In genomic region chr10:118103020-118103666, GRCm38 (mm10) we compare ENCODE assay signal across 7 mouse cellular contexts. TPM values are rescaled to one million over a fixed set of nuclear protein-coding genes. Genes with fewer than 3 reads are reported as not detected.
DNase-seq lines count a peak whose midpoint lies in the region; ATAC-seq and TF ChIP-seq lines count a peak whose summit lies in the region.

No protein-coding gene starts in this region.

- DNase-seq in adrenal gland, postnatal 36 days: peak; percentile 88
- DNase-seq in heart, adult 2 months: peak; percentile 88 to 95
- peak; percentile 89 for DNase-seq in kidney, adult 2 months
- DNase-seq in midbrain, embryonic 14.5 days: peak; percentile 84
- DNase-seq in spleen, adult 2 months (ENCODE audit: low read depth in 1 of 2, low spot score in 2 of 2): peak; percentile 91 to 94

- TF ChIP-seq CTCF in heart, adult 2 months (IDR thresholded peaks at IDR 0.05): no peak
- no peak for TF ChIP-seq CTCF in kidney, adult 2 months (conservative IDR thresholded peaks at IDR 0.05; ENCODE audit: insufficient read depth, insufficient read length, low read depth, low read length)
- peak; percentile 6; the same call in 1 of the 2 replicates for TF ChIP-seq CTCF in spleen, adult 2 months (IDR thresholded peaks at IDR 0.05; ENCODE audit: extremely low read depth, insufficient read depth, insufficient read length, insufficient replicate concordance)

- no peaks in the 10 kb centered on the region for H3K27me3 ChIP-seq in embryonic facial prominence, embryonic 13.5 days
- H3K27me3 ChIP-seq in heart, adult 2 months (ENCODE audit: control insufficient read depth, insufficient read depth, low read length): no peaks in the 10 kb centered on the region
- no peaks in the 10 kb centered on the region for H3K27me3 ChIP-seq in kidney, adult 2 months (replicated peaks; ENCODE audit: control insufficient read depth, insufficient read depth, low read length)
- no peaks in the 10 kb centered on the region for H3K27me3 ChIP-seq in limb, embryonic 12.5 days
- no peaks in the 10 kb centered on the region for H3K27me3 ChIP-seq in midbrain, embryonic 14.5 days (ENCODE audit: control insufficient read depth, insufficient read depth, low read length)
- H3K27me3 ChIP-seq in spleen, adult 2 months (ENCODE audit: control insufficient read depth, insufficient read depth, low read length): no peaks in the 10 kb centered on the region

- no peaks in the 10 kb centered on the region for H3K79me2 ChIP-seq in heart, adult 2 months (replicated peaks; ENCODE audit: control insufficient read depth, insufficient read depth, low read length)

- H3K9me3 ChIP-seq in embryonic facial prominence, embryonic 13.5 days: no peaks in the 10 kb centered on the region
- no peaks in the 10 kb centered on the region for H3K9me3 ChIP-seq in limb, embryonic 12.5 days
- H3K9me3 ChIP-seq in midbrain, embryonic 14.5 days (ENCODE audit: control insufficient read depth, low read length): no peaks in the 10 kb centered on the region

- WGBS in embryonic facial prominence, embryonic 13.5 days: under 1% methylated on average over 20 of the region's 20 CpGs
- 0% methylated on average over 20 of the region's 20 CpGs for WGBS in heart, adult 2 months
- 1% methylated on average over 20 of the region's 20 CpGs for WGBS in kidney, adult 2 months
- 2% methylated on average over 20 of the region's 20 CpGs for WGBS in limb, embryonic 12.5 days
- 2% methylated on average over 20 of the region's 20 CpGs for WGBS in midbrain, embryonic 14.5 days
- 1% methylated on average over 20 of the region's 20 CpGs for WGBS in spleen, adult 2 months

- H3K9ac ChIP-seq in embryonic facial prominence, embryonic 13.5 days: peak overlapping the region; percentile 64
- peak overlapping the region; percentile 39; the same call in 1 of the 2 replicates for H3K9ac ChIP-seq in heart, adult 2 months (ENCODE audit: low read depth, low read length)
- peak overlapping the region; percentile 44; the same call in 1 of the 2 replicates for H3K9ac ChIP-seq in limb, embryonic 12.5 days (replicated peaks)
- H3K9ac ChIP-seq in midbrain, embryonic 14.5 days (replicated peaks; ENCODE audit: low read length): peak overlapping the region; percentile 51

- H3K36me3 ChIP-seq in embryonic facial prominence, embryonic 13.5 days: no peaks in the 10 kb centered on the region
- no peaks in the 10 kb centered on the region for H3K36me3 ChIP-seq in heart, adult 2 months (ENCODE audit: control insufficient read depth, insufficient read depth, low read length)
- no peaks in the 10 kb centered on the region for H3K36me3 ChIP-seq in kidney, adult 2 months (ENCODE audit: control insufficient read depth, insufficient read depth, low read length)
- H3K36me3 ChIP-seq in limb, embryonic 12.5 days: no peaks in the 10 kb centered on the region
- H3K36me3 ChIP-seq in midbrain, embryonic 14.5 days (ENCODE audit: control insufficient read depth, insufficient read depth, low read length): no peaks in the 10 kb centered on the region
- no peaks in the 10 kb centered on the region for H3K36me3 ChIP-seq in spleen, adult 2 months (ENCODE audit: control insufficient read depth, insufficient read depth, low read length)

- H3K4me3 ChIP-seq in embryonic facial prominence, embryonic 13.5 days: peak overlapping the region; percentile 47
- H3K4me3 ChIP-seq in heart, adult 2 months: peak overlapping the region; percentile 45
- peak overlapping the region; percentile 42 for H3K4me3 ChIP-seq in kidney, adult 2 months (ENCODE audit: insufficient read depth, low read depth, low read length)
- H3K4me3 ChIP-seq in limb, embryonic 12.5 days (replicated peaks): peak overlapping the region; percentile 45
- peak overlapping the region; percentile 39 for H3K4me3 ChIP-seq in midbrain, embryonic 14.5 days (replicated peaks; ENCODE audit: low read depth, low read length)
- H3K4me3 ChIP-seq in spleen, adult 2 months (ENCODE audit: extremely low read depth, insufficient read depth, insufficient read length): peak overlapping the region; percentile 38

- peak; percentile 92 for TF ChIP-seq EP300 in heart, adult 2 months (IDR thresholded peaks at IDR 0.05; ENCODE audit: insufficient read depth, low read depth, low read length)

- peak overlapping the region; percentile 73; the same call in 1 of the 2 replicates for H3K27ac ChIP-seq in embryonic facial prominence, embryonic 13.5 days
- peak overlapping the region; percentile 62 for H3K27ac ChIP-seq in heart, adult 2 months
- H3K27ac ChIP-seq in kidney, adult 2 months (ENCODE audit: insufficient read depth, low read depth, low read length): no peak overlapping the region
- H3K27ac ChIP-seq in limb, embryonic 12.5 days: no peak overlapping the region
- H3K27ac ChIP-seq in midbrain, embryonic 14.5 days (replicated peaks; ENCODE audit: low read depth, low read length): peak overlapping the region; percentile 72
- H3K27ac ChIP-seq in spleen, adult 2 months (ENCODE audit: insufficient read depth, low read length): peak overlapping the region; percentile 90

- peak; percentile 69 for TF ChIP-seq POLR2A in heart, adult 2 months (IDR thresholded peaks at IDR 0.05; ENCODE audit: insufficient read depth, low read depth, low read length)
- no peak for TF ChIP-seq POLR2A in kidney, adult 2 months (IDR thresholded peaks at IDR 0.05; ENCODE audit: low read depth, low read length)
- peak; percentile 44 for TF ChIP-seq POLR2A in spleen, adult 2 months (IDR thresholded peaks at IDR 0.05; ENCODE audit: low read depth, low read length)

- intact Hi-C loops in heart, adult 2 months (cut with DNase I): loop anchor here (1.0 to 5.0 kb wide), 3 partner anchors 121 to 258 kb away; no protein-coding TSS in a partner anchor

- ATAC-seq in embryonic facial prominence, embryonic 13.5 days (ENCODE audit: insufficient number of reproducible peaks, insufficient read depth, low FRiP score, low TSS enrichment, low read depth): peak; percentile 92
- ATAC-seq in limb, embryonic 12.5 days (ENCODE audit: insufficient number of reproducible peaks, insufficient read depth, low FRiP score, low TSS enrichment, low read depth): peak; percentile 88
- peak; percentile 91 for ATAC-seq in midbrain, embryonic 14.5 days (ENCODE audit: low FRiP score, low TSS enrichment)

- peak overlapping the region; percentile 70 for H3K4me2 ChIP-seq in embryonic facial prominence, embryonic 13.5 days
- H3K4me2 ChIP-seq in limb, embryonic 12.5 days: peak overlapping the region; percentile 69
- H3K4me2 ChIP-seq in midbrain, embryonic 14.5 days (ENCODE audit: low read length): peak overlapping the region; percentile 65

- H3K4me1 ChIP-seq in embryonic facial prominence, embryonic 13.5 days: no peaks in the 10 kb centered on the region
- H3K4me1 ChIP-seq in heart, adult 2 months (ENCODE audit: control insufficient read depth, insufficient read depth, low read length): peaks cover 3% of the 10 kb centered on the region
- no peaks in the 10 kb centered on the region for H3K4me1 ChIP-seq in kidney, adult 2 months (ENCODE audit: control insufficient read depth, insufficient read depth, low read length)
- H3K4me1 ChIP-seq in limb, embryonic 12.5 days (replicated peaks): peaks cover 4% of the 10 kb centered on the region; the same call in 1 of the 2 replicates
- H3K4me1 ChIP-seq in midbrain, embryonic 14.5 days (ENCODE audit: control insufficient read depth, insufficient read depth, low read length): no peaks in the 10 kb centered on the region
- peaks cover 31% of the 10 kb centered on the region for H3K4me1 ChIP-seq in spleen, adult 2 months (ENCODE audit: control insufficient read depth, insufficient read depth, insufficient read length)

RNA-seq across cellular contexts. Expression of gene Mdm1, which starts 38.5 kb away (rescaled TPM):
- 10 to 100 TPM; 10.6 to 11.5 TPM for total RNA-seq in adrenal gland, postnatal 36 days (2021)
- 39.6 and 40.8 TPM in 2 replicates for polyA plus RNA-seq in embryonic facial prominence, embryonic 13.5 days (2015; fragmentation: Nextera tagmentation; extraction: Ambion mirVana)
- 1 to 10 TPM; 3.9 to 4.0 TPM for total RNA-seq in heart, adult 2 months (2021)
- polyA plus RNA-seq in heart, adult 2 months (2012; rRNA removed): 3.3 and 5.9 TPM in 2 replicates
- polyA plus RNA-seq in kidney, adult 2 months (2012; rRNA removed): 3.3 TPM in 2 replicates
- polyA plus RNA-seq in limb, embryonic 12.5 days (2016; fragmentation: Nextera tagmentation; extraction: Ambion mirVana): 55.0 and 64.0 TPM in 2 replicates
- 29.6 and 32.3 TPM in 2 replicates for polyA plus RNA-seq in midbrain, embryonic 14.5 days (2014; fragmentation: Nextera tagmentation; extraction: Ambion mirVana)
- 2.9 and 3.4 TPM in 2 replicates for polyA plus RNA-seq in spleen, adult 2 months (2012; rRNA removed)

Comparison
In these comparisons a context has a peak if more than half of its experiments do, and no peak if none do; other contexts are left out.
1. H3K27ac ChIP-seq: peak in embryonic facial prominence, embryonic 13.5 days (single experiment), heart, adult 2 months (single experiment), midbrain, embryonic 14.5 days (single experiment) and spleen, adult 2 months (single experiment); none in kidney, adult 2 months (single experiment) and limb, embryonic 12.5 days (single experiment).
2. Peak in every context shown above with its lines, with median percentiles within 50 percentile points of each other: DNase-seq, ATAC-seq, H3K4me2 ChIP-seq, H3K4me3 ChIP-seq and H3K9ac ChIP-seq.